Comparison of ENCODE assay signal across 15 mouse cellular contexts in the genomic region with DNA sequence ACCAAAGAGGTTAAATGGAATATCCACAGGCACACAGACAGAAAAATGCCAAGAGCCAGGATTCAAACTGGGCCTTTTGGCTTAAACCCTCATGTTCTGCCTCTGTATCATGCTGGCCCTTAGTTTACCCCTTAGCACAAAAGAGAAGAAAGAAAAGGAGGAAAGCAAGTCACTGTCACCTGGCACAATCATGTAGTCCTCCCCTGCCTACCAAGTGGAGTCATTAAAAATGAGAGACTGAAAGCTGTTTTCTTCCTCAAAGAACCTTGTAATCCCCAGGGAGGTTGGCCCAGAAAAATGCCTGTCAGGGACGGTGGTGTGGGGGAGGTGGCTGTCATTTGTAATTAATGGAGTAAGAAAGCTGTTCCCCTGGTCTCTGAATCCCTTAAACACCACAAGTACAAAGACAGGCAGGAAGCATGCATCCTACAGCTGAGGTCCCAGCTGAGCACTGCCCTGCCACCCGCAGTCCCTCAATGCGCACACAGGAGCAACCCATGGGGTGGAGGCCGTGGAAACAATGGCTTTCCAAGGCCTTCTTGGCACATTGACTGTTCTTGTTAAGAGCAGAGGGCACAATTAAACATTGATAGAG.
A peak's percentile ranks its signal among the peaks of the same experiment; 100 is the strongest.
DNase-seq lines count a peak whose midpoint lies in the region; ATAC-seq and TF ChIP-seq lines count a peak whose summit lies in the region.
"Had no signal": no experiment of that assay in that cellular context is flagged by ENCODE, and none has a peak within 500 bp of the region (broad histone marks: within the 10 kb centered on the region; RNA-seq: fewer than 3 reads in every experiment).

No protein-coding gene starts in this region.

- no peaks in the 10 kb centered on the region for H3K27me3 ChIP-seq in forebrain, embryonic 10.5 days (ENCODE audit: poor library complexity, severe bottlenecking)
- no peaks in the 10 kb centered on the region for H3K27me3 ChIP-seq in hindbrain, embryonic 14.5 days (ENCODE audit: control insufficient read depth, insufficient read depth, low read length)
- no peaks in the 10 kb centered on the region for H3K27me3 ChIP-seq in midbrain, postnatal 0 days (ENCODE audit: insufficient read depth, low read length)
- H3K27me3 ChIP-seq in heart, embryonic 10.5 days (ENCODE audit: insufficient read depth, poor library complexity, severe bottlenecking): no peaks in the 10 kb centered on the region
- H3K27me3 ChIP-seq: limb, embryonic 13.5 days had no signal

- H3K9me3 ChIP-seq in forebrain, embryonic 10.5 days: no peaks in the 10 kb centered on the region
- H3K9me3 ChIP-seq in hindbrain, embryonic 14.5 days (ENCODE audit: control insufficient read depth, low read length): no peaks in the 10 kb centered on the region
- no peaks in the 10 kb centered on the region for H3K9me3 ChIP-seq in midbrain, postnatal 0 days (ENCODE audit: low read length)
- no peaks in the 10 kb centered on the region for H3K9me3 ChIP-seq in heart, embryonic 10.5 days
- H3K9me3 ChIP-seq: limb, embryonic 13.5 days had no signal

- 9% methylated on average over 4 of the region's 4 CpGs for WGBS in forebrain, embryonic 10.5 days
- 2% methylated on average over 4 of the region's 4 CpGs for WGBS in hindbrain, embryonic 14.5 days
- 17% methylated on average over 4 of the region's 4 CpGs for WGBS in midbrain, postnatal 0 days
- WGBS in heart, embryonic 10.5 days: 53% methylated on average over 4 of the region's 4 CpGs

- TF ChIP-seq POLR2A in brain, embryonic 14.5 days (IDR thresholded peaks at IDR 0.05; ENCODE audit: borderline replicate concordance, extremely low read depth, insufficient read depth, insufficient read length, poor library complexity, severe bottlenecking): no peak

- peak; percentile 93 for DNase-seq in brain, embryonic 14.5 days (ENCODE audit: low read depth)
- no peak for DNase-seq in forebrain, embryonic 10.5 days (ENCODE audit: extremely low spot score, low spot score)
- DNase-seq in hindbrain, embryonic 14.5 days (ENCODE audit: low spot score): peak; percentile 45
- peak; percentile 35 for DNase-seq in midbrain, postnatal 0 days (ENCODE audit: low spot score)
- no peak for DNase-seq in heart, embryonic 10.5 days (ENCODE audit: low spot score)
- DNase-seq in gastrocnemius, postnatal 25 days: no peak
- DNase-seq in spleen, postnatal 36 days (ENCODE audit: low spot score in 2 of 2): no peak
- no peak for DNase-seq in lung, postnatal 4 days
- DNase-seq: gastrocnemius, postnatal 10 days; lung, embryonic 14.5 days; right cerebral cortex, adult 18-20 months; thymus, postnatal 4 days had no signal

- ATAC-seq in hindbrain, embryonic 14.5 days (ENCODE audit: low FRiP score): peak; percentile 73
- no peak for ATAC-seq in midbrain, postnatal 0 days (ENCODE audit: low FRiP score)
- ATAC-seq: intestine, embryonic 16.5 days had no signal

- H3K4me3 ChIP-seq in forebrain, embryonic 10.5 days: no peak overlapping the region
- H3K4me3 ChIP-seq in hindbrain, embryonic 14.5 days (replicated peaks; ENCODE audit: low read length): no peak overlapping the region
- no peak overlapping the region for H3K4me3 ChIP-seq in midbrain, postnatal 0 days (ENCODE audit: low read depth, low read length)
- H3K4me3 ChIP-seq in heart, embryonic 10.5 days: no peak overlapping the region
- H3K4me3 ChIP-seq: erythroblast, embryonic 14.5 days; limb, embryonic 13.5 days had no signal

- H3K36me3 ChIP-seq in forebrain, embryonic 10.5 days (replicated peaks): no peaks in the 10 kb centered on the region
- peaks cover 6% of the 10 kb centered on the region for H3K36me3 ChIP-seq in hindbrain, embryonic 14.5 days (replicated peaks; ENCODE audit: control insufficient read depth, insufficient read depth)
- H3K36me3 ChIP-seq in midbrain, postnatal 0 days (ENCODE audit: insufficient read depth, low read length): peaks cover 9% of the 10 kb centered on the region; the same call in 1 of the 2 replicates
- no peaks in the 10 kb centered on the region for H3K36me3 ChIP-seq in heart, embryonic 10.5 days
- H3K36me3 ChIP-seq: limb, embryonic 13.5 days had no signal

- no peak for TF ChIP-seq CTCF in brain, embryonic 14.5 days (IDR thresholded peaks at IDR 0.05; ENCODE audit: borderline replicate concordance, extremely low read depth, insufficient read depth, insufficient read length)
- no peak for TF ChIP-seq CTCF in midbrain, postnatal 0 days (IDR thresholded peaks at IDR 0.05)

- H3K27ac ChIP-seq in forebrain, embryonic 10.5 days: 0 out of 2 replicates have a peak overlapping the region, but pooled peaks have one; percentile 9
- peak overlapping the region; percentile 78 for H3K27ac ChIP-seq in hindbrain, embryonic 14.5 days
- no peak overlapping the region for H3K27ac ChIP-seq in midbrain, postnatal 0 days (ENCODE audit: low read depth, low read length)
- no peak overlapping the region for H3K27ac ChIP-seq in heart, embryonic 10.5 days
- H3K27ac ChIP-seq: limb, embryonic 13.5 days had no signal

- no peak overlapping the region for H3K9ac ChIP-seq in hindbrain, embryonic 14.5 days
- H3K9ac ChIP-seq in midbrain, postnatal 0 days (replicated peaks; ENCODE audit: low read length, poor library complexity, severe bottlenecking): no peak overlapping the region
- H3K9ac ChIP-seq: limb, embryonic 13.5 days; lung, embryonic 14.5 days had no signal

- H3K4me2 ChIP-seq in hindbrain, embryonic 14.5 days (replicated peaks): no peak overlapping the region
- no peak overlapping the region for H3K4me2 ChIP-seq in midbrain, postnatal 0 days (ENCODE audit: low read depth, low read length, poor library complexity, severe bottlenecking)
- H3K4me2 ChIP-seq: limb, embryonic 13.5 days; lung, embryonic 14.5 days had no signal

- peaks cover 28% of the 10 kb centered on the region for H3K4me1 ChIP-seq in forebrain, embryonic 10.5 days
- H3K4me1 ChIP-seq in hindbrain, embryonic 14.5 days (replicated peaks; ENCODE audit: control insufficient read depth, insufficient read depth, low read length): peaks cover 27% of the 10 kb centered on the region
- H3K4me1 ChIP-seq in midbrain, postnatal 0 days (ENCODE audit: insufficient read depth, low read length): no peaks in the 10 kb centered on the region
- H3K4me1 ChIP-seq in heart, embryonic 10.5 days: no peaks in the 10 kb centered on the region
- H3K4me1 ChIP-seq: limb, embryonic 13.5 days had no signal

Comparison
In these comparisons a context has a peak if more than half of its experiments do, and no peak if none do; other contexts are left out.
1. DNase-seq: peak in brain, embryonic 14.5 days (single experiment), hindbrain, embryonic 14.5 days (single experiment) and midbrain, postnatal 0 days (single experiment); none in forebrain, embryonic 10.5 days (single experiment), heart, embryonic 10.5 days (single experiment), gastrocnemius, postnatal 25 days (single experiment), spleen, postnatal 36 days (0 of 2) and lung, postnatal 4 days (0 of 2).
2. H3K27ac ChIP-seq: peak in forebrain, embryonic 10.5 days (single experiment) and hindbrain, embryonic 14.5 days (single experiment); none in midbrain, postnatal 0 days (single experiment) and heart, embryonic 10.5 days (single experiment).